Mouse (Mus musculus) bone marrow macrophage, adult 2 months (primary cell): ENCODE results near the gene Pip5kl1. TPM values are rescaled to one million over a fixed set of nuclear protein-coding genes. Genes with fewer than 3 reads are reported as not detected.

ENCODE experiments used
- H3K27ac ChIP-seq: 2 replicates; pipeline ENCODE4 v1.5.1; 2012; ENCODE audit warnings: low read depth, low read length; ENCODE audit not compliant: insufficient read depth
- H3K4me1 ChIP-seq: 2 replicates; pipeline ENCODE4 v1.6.1; 2012; ENCODE audit warnings: low read length; ENCODE audit not compliant: control insufficient read depth, insufficient read depth
- H3K4me3 ChIP-seq: 2 replicates; pipeline ENCODE4 v1.5.1; 2012; ENCODE audit warnings: mild to moderate bottlenecking, low read length, moderate library complexity; ENCODE audit not compliant: insufficient read depth
- CTCF ChIP-seq: IDR thresholded peaks from 2 replicates; pipeline ENCODE4 v1.5.1; 2012; ENCODE audit warnings: low read depth, mild to moderate bottlenecking, low read length, moderate library complexity
- POLR2A ChIP-seq: IDR thresholded peaks from 2 replicates; pipeline ENCODE4 v1.6.1; 2012; ENCODE audit warnings: mild to moderate bottlenecking, low read depth, low read length, borderline replicate concordance
- polyA plus RNA-seq: library from polyadenylated mRNA; stranded (reverse); fragments of >200 nt; gene quantifications from 2 replicates; pipeline ENCODE4 v1.2.4, GENCODE M21; 2012; ENCODE audit not compliant: missing spikeins, insufficient read depth, insufficient read length

The Pip5kl1 gene
- polyA plus RNA-seq, 1 experiment: not detected

- H3K4me1 ChIP-seq: peaks cover 14% of the 10 kb centered on the region
- TF ChIP-seq CTCF: no peak
- TF ChIP-seq POLR2A: no peak
- no peak overlapping the region for H3K27ac ChIP-seq
- H3K4me3 ChIP-seq: no peak overlapping the region
Measured at GRCm38 (mm10) chr2:32581450-32582095, 7.0 kb downstream of the Pip5kl1 start.

DNA sequence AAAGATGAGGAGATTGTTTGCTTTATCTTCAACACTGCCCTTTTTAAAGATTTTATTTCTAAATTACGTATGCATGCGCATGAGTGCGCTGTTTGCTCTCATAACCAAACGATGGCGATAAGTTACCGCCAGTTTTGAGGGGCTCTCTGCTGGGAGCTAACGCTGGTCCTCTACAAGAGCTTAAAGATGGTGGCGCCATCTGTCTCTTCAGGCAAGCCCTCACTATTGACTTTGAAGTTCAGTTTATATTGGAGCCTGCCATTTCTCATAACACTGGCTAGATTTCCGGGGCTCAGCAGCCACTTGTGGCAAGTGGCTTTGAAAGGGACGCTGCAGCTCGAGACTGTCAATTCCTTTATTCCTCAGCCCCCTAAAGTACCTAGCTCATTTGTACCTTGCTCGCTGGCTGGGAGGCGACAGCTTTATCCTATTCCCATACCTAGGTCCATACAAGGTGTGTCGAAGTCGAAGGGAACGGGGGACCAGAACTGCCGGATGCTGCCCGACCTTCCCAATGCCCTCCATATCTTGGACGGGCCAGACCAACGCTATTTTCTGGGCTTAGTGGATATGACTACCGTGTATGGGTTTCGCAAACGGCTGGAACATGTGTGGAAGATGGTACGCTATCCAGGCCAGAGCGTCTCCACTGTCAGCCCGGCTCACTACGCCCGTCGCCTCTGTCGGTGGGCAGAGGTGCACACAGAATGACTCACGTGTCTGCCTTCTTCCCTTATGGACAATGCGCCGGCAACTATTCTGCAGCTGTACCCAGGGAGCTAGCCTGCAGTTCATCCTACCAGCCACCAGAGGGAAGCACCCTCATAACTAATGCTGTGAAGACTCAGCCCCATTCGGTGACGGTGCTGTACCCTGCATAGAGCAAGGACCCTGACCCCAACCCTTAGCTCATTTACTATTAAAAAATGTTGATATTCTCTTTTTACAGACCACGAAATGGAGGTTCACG is 8.5 kb downstream of the Pip5kl1 start:
- H3K4me3 ChIP-seq: peak overlapping the region; percentile 24
- peaks cover 14% of the 10 kb centered on the region for H3K4me1 ChIP-seq
- no peak overlapping the region for H3K27ac ChIP-seq
- TF ChIP-seq POLR2A (no peak), CTCF (peak; percentile 79)

GRCm38 (mm10) chr2:32585149-32585714 is 10.6 kb downstream of the Pip5kl1 start:
- TF ChIP-seq POLR2A: no peak
- no peak for TF ChIP-seq CTCF
- H3K4me1 ChIP-seq: peaks cover 27% of the 10 kb centered on the region
- H3K27ac ChIP-seq: no peak overlapping the region
- H3K4me3 ChIP-seq: no peak overlapping the region

DNA sequence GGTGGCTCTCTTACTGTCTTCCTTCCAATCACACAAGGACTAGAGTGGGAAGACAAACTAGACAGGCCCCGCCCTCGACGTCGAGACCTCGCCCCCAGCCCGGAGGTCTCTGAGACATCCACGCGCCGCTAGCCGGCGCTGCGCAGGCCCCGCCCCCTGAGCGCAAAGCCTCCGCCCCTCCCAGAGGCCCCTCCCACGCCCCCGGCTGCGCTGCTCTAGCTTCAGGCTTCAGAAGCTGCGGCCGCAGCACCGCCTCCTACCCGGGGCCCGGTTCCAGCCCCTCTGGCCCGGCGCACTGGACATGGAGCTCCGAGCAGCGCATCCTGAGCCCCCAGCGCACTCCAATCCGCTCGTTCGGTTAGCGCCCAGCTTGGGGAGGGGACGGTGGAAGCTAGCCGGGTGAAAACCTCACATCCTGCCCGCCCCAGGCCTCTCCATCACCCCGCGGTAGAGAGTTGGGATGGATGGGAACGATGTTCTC is 12.3 kb downstream of the Pip5kl1 start, which contains the start of gene St6galnac4:
Gene St6galnac4 (plus strand): TSS at position 225 of the 481 bp plus-strand sequence.
- H3K4me3 ChIP-seq: peak within 1 kb of the TSS; percentile 83
- TF ChIP-seq CTCF: no peak
- peak within 1 kb of the TSS; percentile 64 for H3K27ac ChIP-seq
- peaks cover 37% of the 10 kb centered on the region for H3K4me1 ChIP-seq

- TF ChIP-seq POLR2A: no peak
- TF ChIP-seq CTCF: no peak
- H3K27ac ChIP-seq: peak overlapping the region; percentile 63
Measured at GRCm38 (mm10) chr2:32587731-32588321, 13.2 kb downstream of the Pip5kl1 start.

GRCm38 (mm10) chr2:32589213-32589795 is 14.7 kb downstream of the Pip5kl1 start:
- Histone ChIP-seq H3K4me3 (peak overlapping the region; percentile 3; the same call in 1 of the 2 replicates), H3K4me1 (peaks cover 37% of the 10 kb centered on the region), H3K27ac (peak overlapping the region; percentile 69)
- no peak for TF ChIP-seq CTCF

More at GRCm38 (mm10) chr2:32587731-32588321, 13.2 kb downstream of the Pip5kl1 start:
- Histone ChIP-seq H3K4me3 (peak overlapping the region; percentile 83), H3K4me1 (peaks cover 37% of the 10 kb centered on the region)

DNA sequence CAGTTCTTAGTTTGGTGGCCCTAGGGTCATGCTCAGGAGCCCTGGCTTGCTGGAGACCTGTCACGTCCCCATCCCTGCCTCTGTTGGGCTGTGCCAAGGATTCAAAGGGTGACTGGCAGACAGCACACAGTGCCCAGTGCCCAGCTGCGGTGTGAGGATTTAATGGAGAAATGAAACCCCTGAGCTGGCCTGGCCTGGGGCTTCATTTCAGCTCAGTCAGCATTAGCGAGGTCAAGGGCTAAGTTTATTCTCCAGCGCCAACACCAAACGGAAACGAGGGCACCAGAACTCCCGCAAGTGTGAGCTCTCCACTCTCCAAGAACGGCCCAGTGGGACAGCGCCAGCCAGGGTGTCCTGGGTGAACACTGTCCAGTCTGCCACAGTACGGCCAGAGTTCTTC is 15.6 kb downstream of the Pip5kl1 start:
- TF ChIP-seq CTCF (no peak), POLR2A (no peak)
- H3K4me3 ChIP-seq: peak overlapping the region; percentile 19; the same call in 1 of the 2 replicates
- H3K27ac ChIP-seq: peak overlapping the region; percentile 77
- H3K4me1 ChIP-seq: peaks cover 33% of the 10 kb centered on the region

DNA sequence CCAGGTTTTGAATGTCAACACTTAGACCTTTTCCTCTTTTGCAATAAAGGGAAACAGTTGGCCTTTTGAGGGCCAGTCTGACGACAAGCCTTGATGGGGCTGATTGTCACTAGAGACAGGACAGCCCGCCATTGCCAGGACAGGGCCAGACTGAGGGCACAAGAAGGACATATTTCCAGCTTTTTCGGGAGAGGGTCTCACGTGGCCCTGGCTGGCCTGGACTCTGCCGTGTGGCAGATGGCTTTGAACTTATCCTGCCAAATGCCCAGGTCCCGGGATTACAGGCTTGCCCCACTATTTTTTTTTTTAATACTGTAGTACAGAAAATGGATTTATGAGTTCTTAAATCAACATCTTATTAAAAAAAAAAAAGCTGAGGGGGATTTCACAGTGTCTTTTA is 16.7 kb downstream of the Pip5kl1 start:
- TF ChIP-seq CTCF: no peak
- TF ChIP-seq POLR2A: no peak
- peaks cover 26% of the 10 kb centered on the region for H3K4me1 ChIP-seq
- peak overlapping the region; percentile 77; the same call in 1 of the 2 replicates for H3K27ac ChIP-seq
- H3K4me3 ChIP-seq: no peak overlapping the region

DNA sequence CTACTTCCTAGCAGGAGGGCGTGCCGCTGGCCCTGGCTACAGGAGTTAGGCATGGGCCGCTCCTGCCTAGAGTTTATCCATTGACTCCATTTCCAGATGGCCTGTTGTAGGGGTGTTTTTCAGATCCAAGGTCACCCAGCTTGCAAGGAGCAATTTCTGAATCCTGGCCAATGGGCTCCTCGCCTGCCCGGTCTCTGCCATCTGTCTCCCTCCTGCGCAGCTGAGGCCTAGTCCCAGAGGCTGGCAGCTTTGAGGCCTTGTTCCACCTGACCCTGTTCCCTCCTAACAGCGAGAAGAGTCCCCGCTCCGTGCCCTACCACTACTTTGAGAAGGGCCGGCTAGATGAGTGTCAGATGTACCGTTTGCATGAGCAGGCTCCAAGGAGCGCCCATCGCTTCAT is 22.1 kb downstream of the Pip5kl1 start:
- TF ChIP-seq POLR2A (no peak), CTCF (no peak)
- peaks cover under 1% of the 10 kb centered on the region; the same call in 1 of the 2 replicates for H3K4me1 ChIP-seq
- H3K27ac ChIP-seq: no peak overlapping the region
- no peak overlapping the region for H3K4me3 ChIP-seq
